Comparison of ENCODE assay signal across 22 mouse cellular contexts in genomic region chr14:25761184-25761583, GRCm38 (mm10).
"Had no signal": no experiment of that assay in that cellular context is flagged by ENCODE, and none has a peak within 500 bp of the region (broad histone marks: within the 10 kb centered on the region; RNA-seq: fewer than 3 reads in every experiment).

No protein-coding gene starts in this region.

- H3K4me3 ChIP-seq: left cerebral cortex, adult 2 months; liver, embryonic 13.5 days; megakaryocyte, embryonic 14.5 days; midbrain, embryonic 10.5 days; midbrain, embryonic 13.5 days; stomach, embryonic 15.5 days had no signal

- H3K9me3 ChIP-seq: liver, embryonic 13.5 days; megakaryocyte, embryonic 14.5 days; midbrain, embryonic 10.5 days; midbrain, embryonic 13.5 days; stomach, embryonic 15.5 days had no signal

- H3K27ac ChIP-seq: left cerebral cortex, adult 2 months; liver, embryonic 13.5 days; midbrain, embryonic 10.5 days; midbrain, embryonic 13.5 days; stomach, embryonic 15.5 days had no signal

- H3K36me3 ChIP-seq: liver, embryonic 13.5 days; midbrain, embryonic 10.5 days; midbrain, embryonic 13.5 days; stomach, embryonic 15.5 days had no signal

- H3K9ac ChIP-seq: liver, embryonic 13.5 days; midbrain, embryonic 13.5 days; stomach, embryonic 15.5 days had no signal

- DNase-seq: kidney, adult 18-20 months; kidney, adult 9 months; kidney, postnatal 14 days; kidney, postnatal 4 days; layer of hippocampus, adult 9-11 months; layer of hippocampus, postnatal 36 days; liver, embryonic 13.5 days; lung, adult 2 months; right cerebral cortex, adult 18-20 months; right cerebral cortex, postnatal 14 days; spleen, adult 18-20 months; thymus, adult 2 months; thymus, postnatal 14 days; thymus, postnatal 4 days had no signal

- H3K27me3 ChIP-seq: liver, embryonic 13.5 days; stomach, embryonic 15.5 days had no signal

- H3K4me2 ChIP-seq: liver, embryonic 13.5 days; midbrain, embryonic 13.5 days; stomach, embryonic 15.5 days had no signal

- ATAC-seq: intestine, embryonic 16.5 days; lung, postnatal 0 days; midbrain, embryonic 13.5 days; midbrain, embryonic 16.5 days had no signal
